Mouse (Mus musculus) liver, embryonic 16.5 days (tissue): ENCODE measurements around the gene Mydgf. TPM values are rescaled to one million over a fixed set of nuclear protein-coding genes. Genes with fewer than 3 reads are reported as not detected.

Source experiments
- ATAC-seq: fragments of 200-750 bp; cut with Nextera tagmentation; 2 replicates; pipeline ENCODE4 v1.8.0; 2017; ENCODE audit warnings: low read depth, mild to moderate bottlenecking, moderate number of reproducible peaks, moderate library complexity
- H3K27ac ChIP-seq: fragments of 300-500 bp; sonication (generic); 2 replicates; pipeline ENCODE4 v1.5.1; 2014; ENCODE audit warnings: mild to moderate bottlenecking, low read length
- H3K27me3 ChIP-seq: fragments of 300-500 bp; sonication (generic); 2 replicates; pipeline ENCODE4 v1.6.1; 2014; ENCODE audit warnings: low read depth, low read length, mixed read lengths; ENCODE audit not compliant: control insufficient read depth, insufficient read depth
- H3K36me3 ChIP-seq: fragments of 300-500 bp; sonication (generic); 2 replicates; pipeline ENCODE4 v1.6.1; 2014; ENCODE audit warnings: mild to moderate bottlenecking; ENCODE audit not compliant: control insufficient read depth, insufficient read depth
- H3K4me1 ChIP-seq: fragments of 300-500 bp; sonication (generic); 2 replicates; pipeline ENCODE4 v1.6.1; 2014; ENCODE audit warnings: low read depth, low read length, mixed read lengths; ENCODE audit not compliant: control insufficient read depth
- H3K4me2 ChIP-seq: fragments of 300-500 bp; sonication (generic); 2 replicates; pipeline ENCODE4 v1.6.1; 2014; ENCODE audit warnings: low read depth, low read length, mixed read lengths
- H3K4me3 ChIP-seq: fragments of 300-500 bp; sonication (generic); 2 replicates; pipeline ENCODE4 v1.5.1; 2014; ENCODE audit warnings: low read depth, mild to moderate bottlenecking, low read length
- H3K9ac ChIP-seq: fragments of 300-500 bp; sonication (generic); 2 replicates; pipeline ENCODE4 v1.6.1; 2014; ENCODE audit warnings: low read depth, low read length
- H3K9me3 ChIP-seq: fragments of 300-500 bp; sonication (generic); replicated peaks from 2 replicates; pipeline ENCODE4 v1.6.1; 2016; ENCODE audit warnings: low read length; ENCODE audit not compliant: control insufficient read depth
- WGBS: fragments of 180-500 bp; shearing (Covaris S2); extraction: QIAGEN DNeasy Blood & Tissue Kit; methylation state at CpG from one replicate; pipeline ENCODE4 v1.1.7; 2014; ENCODE audit not compliant: insufficient replicate concordance; 5-methylcytosine and 5-hydroxymethylcytosine counted together
- polyA plus RNA-seq: library from polyadenylated mRNA; unstranded; fragments of >200 nt; fragmentation: Nextera tagmentation; extraction: Ambion mirVana; gene quantifications from 2 replicates; pipeline ENCODE4 v1.2.1, GENCODE M21; 2015

The Mydgf gene
- polyA plus RNA-seq, 1 experiment from 2014 or later, result 56.2 TPM

GRCm38 (mm10) chr17:56159729-56160128, 24.0 kb downstream of the Mydgf start:
- Histone ChIP-seq H3K4me2 (no peak overlapping the region), H3K4me3 (no peak overlapping the region), H3K27me3 (peaks cover 3% of the 10 kb centered on the region), H3K9ac (no peak overlapping the region), H3K36me3 (no peaks in the 10 kb centered on the region), H3K27ac (no peak overlapping the region), H3K4me1 (peaks cover 17% of the 10 kb centered on the region), H3K9me3 (no peaks in the 10 kb centered on the region)
- no peak for ATAC-seq
- under 1% methylated on average over 9 of the region's 9 CpGs for WGBS

GRCm38 (mm10) chr17:56153643-56154042, 30.1 kb downstream of the Mydgf start:
- Histone ChIP-seq H3K27ac (no peak overlapping the region), H3K4me3 (no peak overlapping the region), H3K27me3 (peaks cover 17% of the 10 kb centered on the region), H3K36me3 (no peaks in the 10 kb centered on the region), H3K9me3 (no peaks in the 10 kb centered on the region), H3K9ac (no peak overlapping the region), H3K4me2 (no peak overlapping the region), H3K4me1 (peaks cover 6% of the 10 kb centered on the region)
- ATAC-seq, result peak; percentile 76
- WGBS, result 35% methylated on average over 9 of the region's 9 CpGs

GRCm38 (mm10) chr17:56149897-56150296, 33.8 kb downstream of the Mydgf start:
- peaks cover 32% of the 10 kb centered on the region for H3K27me3 ChIP-seq
- WGBS, result 20% methylated on average over 2 of the region's 2 CpGs
- H3K27ac ChIP-seq, result no peak overlapping the region
- H3K4me2 ChIP-seq, result no peak overlapping the region
- ATAC-seq, result no peak
- H3K4me1 ChIP-seq, result peaks cover 6% of the 10 kb centered on the region
- no peaks in the 10 kb centered on the region for H3K36me3 ChIP-seq
- no peaks in the 10 kb centered on the region for H3K9me3 ChIP-seq
- no peak overlapping the region for H3K4me3 ChIP-seq
- H3K9ac ChIP-seq, result no peak overlapping the region

GRCm38 (mm10) chr17:56148790-56149618, 34.7 kb downstream of the Mydgf start:
- Histone ChIP-seq H3K9me3 (no peaks in the 10 kb centered on the region), H3K9ac (no peak overlapping the region), H3K4me1 (peaks cover 6% of the 10 kb centered on the region), H3K4me2 (no peak overlapping the region), H3K27me3 (peaks cover 37% of the 10 kb centered on the region), H3K4me3 (no peak overlapping the region), H3K36me3 (no peaks in the 10 kb centered on the region), H3K27ac (no peak overlapping the region)
- WGBS, result 5% methylated on average over 30 of the region's 30 CpGs
- no peak for ATAC-seq

- no peak overlapping the region for H3K4me2 ChIP-seq
- H3K9me3 ChIP-seq, result no peaks in the 10 kb centered on the region
- H3K4me1 ChIP-seq, result peaks cover 3% of the 10 kb centered on the region; the same call in 1 of the 2 replicates
- peaks cover 41% of the 10 kb centered on the region for H3K27me3 ChIP-seq
- H3K9ac ChIP-seq, result no peak overlapping the region
- no peak overlapping the region for H3K27ac ChIP-seq
- no peak overlapping the region for H3K4me3 ChIP-seq
- H3K36me3 ChIP-seq, result no peaks in the 10 kb centered on the region
- 17% methylated on average over 9 of the region's 9 CpGs for WGBS
- no peak for ATAC-seq
These were observed 35.4 kb downstream of the Mydgf start for GRCm38 (mm10) chr17:56148280-56148679.

- Histone ChIP-seq H3K27me3 (peaks cover 42% of the 10 kb centered on the region), H3K4me2 (no peak overlapping the region), H3K9me3 (no peaks in the 10 kb centered on the region), H3K36me3 (no peaks in the 10 kb centered on the region), H3K4me3 (no peak overlapping the region), H3K9ac (no peak overlapping the region), H3K27ac (no peak overlapping the region), H3K4me1 (peaks cover 3% of the 10 kb centered on the region; the same call in 1 of the 2 replicates)
- ATAC-seq, result no peak
- 46% methylated on average over 12 of the region's 12 CpGs for WGBS
These were observed 36.3 kb downstream of the Mydgf start for GRCm38 (mm10) chr17:56147420-56147819.

GRCm38 (mm10) chr17:56146131-56146530, 37.6 kb downstream of the Mydgf start:
- H3K9me3 ChIP-seq, result no peaks in the 10 kb centered on the region
- no peak overlapping the region for H3K27ac ChIP-seq
- H3K4me3 ChIP-seq, result no peak overlapping the region
- no peak overlapping the region for H3K4me2 ChIP-seq
- no peak for ATAC-seq
- H3K4me1 ChIP-seq, result peaks cover 10% of the 10 kb centered on the region; the same call in 1 of the 2 replicates
- H3K9ac ChIP-seq, result no peak overlapping the region
- H3K27me3 ChIP-seq, result peaks cover 55% of the 10 kb centered on the region
- no peaks in the 10 kb centered on the region for H3K36me3 ChIP-seq
- WGBS, result 31% methylated on average over 9 of the region's 9 CpGs

- Histone ChIP-seq H3K4me2 (no peak overlapping the region), H3K27me3 (peaks cover 66% of the 10 kb centered on the region), H3K36me3 (no peaks in the 10 kb centered on the region), H3K27ac (no peak overlapping the region), H3K9me3 (no peaks in the 10 kb centered on the region), H3K4me1 (peaks cover 16% of the 10 kb centered on the region), H3K4me3 (no peak overlapping the region), H3K9ac (no peak overlapping the region)
- 62% methylated on average over 9 of the region's 9 CpGs for WGBS
- ATAC-seq, result no peak
These were observed 39.2 kb downstream of the Mydgf start for GRCm38 (mm10) chr17:56144546-56144945.
